Mouse (Mus musculus): ENCODE measurements around the gene Socs2. TPM values are rescaled to one million over a fixed set of nuclear protein-coding genes. Genes with fewer than 3 reads are reported as not detected.

The Socs2 gene
- polyA plus RNA-seq, 1 experiment: 67.4 TPM

DNA sequence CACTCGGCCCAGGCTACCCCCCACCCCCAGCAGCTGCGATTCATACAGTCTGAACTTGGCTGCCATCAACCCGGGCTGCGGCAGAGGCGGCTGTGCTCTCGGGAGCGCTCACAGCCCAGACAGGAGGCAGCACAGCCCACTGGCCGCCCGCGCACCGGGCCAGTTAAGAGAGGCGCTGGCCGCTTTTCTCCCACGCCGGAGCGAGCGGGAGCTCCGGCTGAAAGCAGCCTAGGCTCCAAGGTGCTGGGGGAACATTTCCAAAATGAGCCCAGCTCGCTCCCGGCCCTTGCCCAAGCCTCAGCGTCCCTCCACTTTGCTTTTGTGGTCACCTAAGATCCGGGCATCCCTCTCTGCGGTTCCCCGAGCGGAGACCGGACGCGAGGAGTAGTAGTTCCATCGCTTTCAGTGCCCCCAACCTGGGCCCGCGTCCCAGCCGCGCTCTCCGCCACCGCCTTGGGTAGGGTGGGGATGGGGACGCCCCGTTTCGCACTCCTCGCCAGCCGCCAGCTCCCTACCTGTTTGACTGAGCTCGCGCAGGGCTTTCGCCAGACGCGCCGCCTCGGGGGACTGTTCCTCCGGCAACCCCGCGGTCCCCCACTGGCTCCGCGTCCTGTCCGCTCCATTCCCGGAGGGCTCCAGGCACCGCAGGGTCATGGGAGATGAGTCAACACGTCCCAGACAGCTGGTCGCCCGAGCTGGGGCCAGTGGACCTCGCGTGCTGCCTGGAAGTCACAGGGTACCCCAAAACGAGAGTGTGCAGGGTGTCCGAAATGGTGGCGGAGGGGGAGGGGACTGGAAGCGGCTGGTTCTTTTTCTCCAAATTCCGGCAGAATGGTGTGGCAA is 2.4 kb downstream of the Socs2 start:
- H3K4me3 ChIP-seq (ENCODE audit: low read depth, low read length): peak overlapping the region; percentile 83
- 2% methylated on average over 65 of the region's 65 CpGs for WGBS
- TF ChIP-seq CTCF (IDR thresholded peaks at IDR 0.05; ENCODE audit: extremely low read depth, insufficient read length, insufficient replicate concordance, low read depth, low read length) (no peak), POLR2A (IDR thresholded peaks at IDR 0.05; ENCODE audit: low read depth, low read length) (no peak; the same call in 1 of the 2 replicates)
- peaks cover 6% of the 10 kb centered on the region for H3K4me1 ChIP-seq (ENCODE audit: control insufficient read depth, insufficient read depth, insufficient read length, low read length)
- H3K27ac ChIP-seq (ENCODE audit: insufficient read depth, low read depth, low read length): peak overlapping the region; percentile 91
- no peaks in the 10 kb centered on the region; the same call in 1 of the 2 replicates for H3K27me3 ChIP-seq (ENCODE audit: control insufficient read depth, insufficient read depth, low read length)
- 0 out of 2 replicates have a peak, but pooled peaks cover 1% of the 10 kb centered on the region for H3K36me3 ChIP-seq (ENCODE audit: control insufficient read depth, insufficient read depth, low read length)

- peak overlapping the region; percentile 55 for H3K4me3 ChIP-seq (ENCODE audit: low read depth, low read length)
- peak overlapping the region; percentile 99 for H3K27ac ChIP-seq (ENCODE audit: insufficient read depth, low read depth, low read length)
Measured at GRCm38 (mm10) chr10:95411139-95411538, 5.8 kb downstream of the Socs2 start.

GRCm38 (mm10) chr10:95410709-95411108 is 6.3 kb downstream of the Socs2 start:
- Histone ChIP-seq H3K36me3 (ENCODE audit: control insufficient read depth, insufficient read depth, low read length) (peaks cover 20% of the 10 kb centered on the region), H3K27ac (ENCODE audit: insufficient read depth, low read depth, low read length) (peak overlapping the region; percentile 99), H3K4me3 (ENCODE audit: low read depth, low read length) (peak overlapping the region; percentile 55), H3K4me1 (ENCODE audit: control insufficient read depth, insufficient read depth, insufficient read length, low read length) (peaks cover 7% of the 10 kb centered on the region; the same call in 1 of the 2 replicates), H3K27me3 (ENCODE audit: control insufficient read depth, insufficient read depth, low read length) (no peaks in the 10 kb centered on the region; the same call in 1 of the 2 replicates)
- 32% methylated on average over 7 of the region's 7 CpGs for WGBS
- TF ChIP-seq CTCF (IDR thresholded peaks at IDR 0.05; ENCODE audit: extremely low read depth, insufficient read length, insufficient replicate concordance, low read depth, low read length): no peak
- TF ChIP-seq POLR2A (IDR thresholded peaks at IDR 0.05; ENCODE audit: low read depth, low read length): no peak

More at GRCm38 (mm10) chr10:95411139-95411538, 5.8 kb downstream of the Socs2 start:
- H3K36me3 ChIP-seq (ENCODE audit: control insufficient read depth, insufficient read depth, low read length): peaks cover 18% of the 10 kb centered on the region
- H3K27me3 ChIP-seq (ENCODE audit: control insufficient read depth, insufficient read depth, low read length): no peaks in the 10 kb centered on the region; the same call in 1 of the 2 replicates
- 35% methylated on average over 9 of the region's 9 CpGs for WGBS
- no peak for TF ChIP-seq CTCF (IDR thresholded peaks at IDR 0.05; ENCODE audit: extremely low read depth, insufficient read length, insufficient replicate concordance, low read depth, low read length)
- TF ChIP-seq POLR2A (IDR thresholded peaks at IDR 0.05; ENCODE audit: low read depth, low read length): no peak; the same call in 1 of the 2 replicates
- peaks cover 7% of the 10 kb centered on the region; the same call in 1 of the 2 replicates for H3K4me1 ChIP-seq (ENCODE audit: control insufficient read depth, insufficient read depth, insufficient read length, low read length)

- Histone ChIP-seq H3K4me3 (ENCODE audit: low read depth, low read length) (peak overlapping the region; percentile 55), H3K4me1 (ENCODE audit: control insufficient read depth, insufficient read depth, insufficient read length, low read length) (peaks cover 7% of the 10 kb centered on the region; the same call in 1 of the 2 replicates), H3K27me3 (ENCODE audit: control insufficient read depth, insufficient read depth, low read length) (no peaks in the 10 kb centered on the region; the same call in 1 of the 2 replicates), H3K27ac (ENCODE audit: insufficient read depth, low read depth, low read length) (peak overlapping the region; percentile 99), H3K36me3 (ENCODE audit: control insufficient read depth, insufficient read depth, low read length) (peaks cover 21% of the 10 kb centered on the region)
- TF ChIP-seq POLR2A (IDR thresholded peaks at IDR 0.05; ENCODE audit: low read depth, low read length): no peak
- no peak for TF ChIP-seq CTCF (IDR thresholded peaks at IDR 0.05; ENCODE audit: extremely low read depth, insufficient read length, insufficient replicate concordance, low read depth, low read length)
- WGBS: 23% methylated on average over 4 of the region's 4 CpGs
Measured at GRCm38 (mm10) chr10:95410209-95410608, 6.8 kb downstream of the Socs2 start.

- Histone ChIP-seq H3K27me3 (ENCODE audit: control insufficient read depth, insufficient read depth, low read length) (no peaks in the 10 kb centered on the region), H3K4me1 (ENCODE audit: control insufficient read depth, insufficient read depth, insufficient read length, low read length) (peaks cover 7% of the 10 kb centered on the region; the same call in 1 of the 2 replicates), H3K36me3 (ENCODE audit: control insufficient read depth, insufficient read depth, low read length) (peaks cover 24% of the 10 kb centered on the region), H3K4me3 (ENCODE audit: low read depth, low read length) (no peak overlapping the region), H3K27ac (ENCODE audit: insufficient read depth, low read depth, low read length) (no peak overlapping the region)
- 63% methylated on average over 7 of the region's 7 CpGs for WGBS
- no peak for TF ChIP-seq POLR2A (IDR thresholded peaks at IDR 0.05; ENCODE audit: low read depth, low read length)
Measured at GRCm38 (mm10) chr10:95409149-95409548, 7.8 kb downstream of the Socs2 start.

- Histone ChIP-seq H3K27ac (ENCODE audit: insufficient read depth, low read depth, low read length) (no peak overlapping the region), H3K4me3 (ENCODE audit: low read depth, low read length) (no peak overlapping the region), H3K4me1 (ENCODE audit: control insufficient read depth, insufficient read depth, insufficient read length, low read length) (peaks cover 7% of the 10 kb centered on the region; the same call in 1 of the 2 replicates), H3K36me3 (ENCODE audit: control insufficient read depth, insufficient read depth, low read length) (peaks cover 24% of the 10 kb centered on the region), H3K27me3 (ENCODE audit: control insufficient read depth, insufficient read depth, low read length) (no peaks in the 10 kb centered on the region)
- TF ChIP-seq POLR2A (IDR thresholded peaks at IDR 0.05; ENCODE audit: low read depth, low read length) (no peak), CTCF (IDR thresholded peaks at IDR 0.05; ENCODE audit: extremely low read depth, insufficient read length, insufficient replicate concordance, low read depth, low read length) (no peak)
- 68% methylated on average over 9 of the region's 9 CpGs for WGBS
Measured at GRCm38 (mm10) chr10:95408487-95408886, 8.5 kb downstream of the Socs2 start.

DNA sequence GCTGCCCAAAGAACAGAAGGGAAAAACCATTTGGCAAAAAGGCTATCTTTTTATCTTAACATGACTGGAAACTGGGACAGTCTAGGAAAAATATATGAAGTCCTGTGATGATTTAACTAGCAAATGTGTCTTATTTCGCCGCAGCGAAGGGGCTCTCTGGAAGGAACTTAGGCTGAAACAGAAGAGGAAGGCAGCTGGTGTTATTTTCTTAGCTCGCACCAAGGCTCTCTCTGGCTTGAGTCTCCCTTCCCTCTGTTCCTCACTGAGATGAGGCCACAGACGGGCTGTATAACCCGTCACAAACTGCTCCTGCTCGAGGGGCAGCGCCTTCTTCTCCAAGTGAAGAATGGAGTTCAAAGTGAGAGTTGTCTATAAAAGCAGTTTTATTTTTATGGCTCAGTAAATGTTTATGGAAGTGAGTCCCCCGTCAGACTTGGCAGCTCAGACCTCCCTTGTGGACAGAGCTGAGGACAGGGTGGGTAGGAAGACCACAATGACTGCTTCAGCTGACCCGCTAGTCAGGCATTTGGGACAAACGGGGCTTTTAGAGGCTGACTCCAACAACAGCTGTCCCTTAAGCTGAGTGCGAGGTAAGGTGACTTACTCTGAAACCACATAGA is 9.3 kb downstream of the Socs2 start:
- H3K4me3 ChIP-seq (ENCODE audit: low read depth, low read length): no peak overlapping the region
- H3K36me3 ChIP-seq (ENCODE audit: control insufficient read depth, insufficient read depth, low read length): peaks cover 25% of the 10 kb centered on the region
- peaks cover 7% of the 10 kb centered on the region; the same call in 1 of the 2 replicates for H3K4me1 ChIP-seq (ENCODE audit: control insufficient read depth, insufficient read depth, insufficient read length, low read length)
- no peaks in the 10 kb centered on the region for H3K27me3 ChIP-seq (ENCODE audit: control insufficient read depth, insufficient read depth, low read length)
- H3K27ac ChIP-seq (ENCODE audit: insufficient read depth, low read depth, low read length): no peak overlapping the region
- 70% methylated on average over 12 of the region's 12 CpGs for WGBS
- TF ChIP-seq POLR2A (IDR thresholded peaks at IDR 0.05; ENCODE audit: low read depth, low read length) (no peak), CTCF (IDR thresholded peaks at IDR 0.05; ENCODE audit: extremely low read depth, insufficient read length, insufficient replicate concordance, low read depth, low read length) (no peak)

Data from small intestine, adult 2 months (tissue).